Mouse (Mus musculus): ENCODE data around the gene Dmrtc2. TPM values are rescaled to one million over a fixed set of nuclear protein-coding genes. Genes with fewer than 3 reads are reported as not detected.

Gene Dmrtc2
- total RNA-seq, 1 experiment from 2014 or later: not detected

- no peak for ATAC-seq (ENCODE audit: extremely low read depth, insufficient number of reproducible peaks, low FRiP score, poor library complexity, severe bottlenecking)
Measured at GRCm38 (mm10) chr7:24861913-24862312, 7.9 kb upstream of the Dmrtc2 start, which contains the start of gene Gm9844. TSS of gene Gm9844 (plus strand) at chr7:24862213.

DNA sequence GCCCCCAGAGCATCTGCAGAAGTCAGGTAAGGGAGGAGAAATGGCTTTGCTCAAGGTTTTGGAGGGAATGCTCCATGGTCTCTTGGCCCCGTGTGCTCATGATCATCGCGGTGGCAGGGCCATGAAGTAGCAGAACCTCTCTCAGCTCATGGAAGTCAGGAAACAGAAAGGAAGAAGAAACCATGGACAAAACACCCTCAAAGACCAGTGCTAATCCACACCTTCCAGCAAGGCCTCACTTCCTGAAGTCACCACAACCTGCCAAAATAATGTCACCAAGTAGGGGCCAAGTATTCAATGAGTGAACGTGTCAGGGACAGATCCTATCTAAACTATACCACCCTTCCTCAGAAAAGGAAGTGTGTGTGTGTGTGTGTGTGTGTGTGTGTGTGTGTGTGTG lies 7.0 kb upstream of the Dmrtc2 start:
- ATAC-seq (ENCODE audit: extremely low read depth, insufficient number of reproducible peaks, low FRiP score, poor library complexity, severe bottlenecking): no peak

DNA sequence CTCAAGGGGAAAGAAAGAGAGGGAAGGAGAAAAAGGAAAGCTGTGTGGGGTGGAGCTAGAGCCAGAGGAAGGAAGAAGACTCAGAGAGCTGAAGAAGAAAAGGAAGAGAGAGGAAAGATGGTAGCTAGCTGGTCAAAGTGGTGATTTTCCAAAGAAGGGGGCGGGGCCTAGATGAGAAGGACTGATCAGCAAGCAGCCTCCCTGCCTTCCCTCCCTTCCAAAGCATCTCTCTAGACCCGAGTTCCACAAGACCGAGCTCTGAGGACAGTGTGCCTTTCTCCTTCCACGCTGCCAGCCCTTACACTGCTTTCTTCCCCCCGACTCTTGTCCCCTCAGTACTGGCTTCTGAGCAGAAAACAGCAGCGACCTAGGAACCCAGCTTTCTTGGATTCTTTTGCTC lies 5.7 kb upstream of the Dmrtc2 start:
- ATAC-seq (ENCODE audit: extremely low read depth, insufficient number of reproducible peaks, low FRiP score, poor library complexity, severe bottlenecking): no peak

DNA sequence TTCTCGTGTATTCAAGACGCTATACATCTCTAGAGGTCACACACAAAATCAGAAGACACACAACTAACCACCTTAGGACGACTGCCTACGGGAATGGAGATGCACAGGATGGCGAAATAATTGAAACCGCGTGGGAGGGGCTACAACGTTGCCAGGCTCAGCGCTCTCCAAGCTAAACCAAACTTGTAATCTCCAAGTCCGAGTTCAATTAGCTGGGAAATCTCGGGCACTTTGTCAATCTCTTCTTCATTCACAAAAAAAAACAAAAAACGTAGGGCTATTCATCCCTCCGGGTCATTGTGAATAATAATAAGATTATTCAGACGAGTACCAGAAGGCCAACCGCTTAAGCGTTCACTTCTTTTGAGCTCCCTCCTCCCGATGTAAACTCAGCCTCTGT lies 777 bp upstream of the Dmrtc2 start:
- ATAC-seq (ENCODE audit: extremely low read depth, insufficient number of reproducible peaks, low FRiP score, poor library complexity, severe bottlenecking): no peak

DNA sequence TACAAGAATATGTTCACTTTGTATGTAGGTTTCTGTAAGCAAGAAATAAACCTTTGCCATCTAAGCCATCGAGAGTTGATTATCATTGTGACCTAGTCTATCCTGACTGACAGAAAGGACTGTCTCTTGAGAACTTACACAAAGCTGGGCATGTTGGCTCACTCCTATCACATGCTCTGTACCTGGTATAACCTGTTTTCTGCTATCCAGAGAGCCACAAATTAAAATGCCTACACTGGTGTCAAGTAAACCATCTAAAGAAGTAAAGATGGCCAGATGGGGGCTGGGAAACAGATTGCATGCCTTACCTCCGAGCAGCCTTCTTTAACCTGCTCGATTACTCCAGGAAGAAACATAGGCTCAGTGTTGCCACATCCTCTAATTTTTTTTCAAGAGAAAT lies 7.7 kb downstream of the Dmrtc2 start:
- ATAC-seq (ENCODE audit: extremely low read depth, insufficient number of reproducible peaks, low FRiP score, poor library complexity, severe bottlenecking): no peak

- no peak for ATAC-seq (ENCODE audit: extremely low read depth, insufficient number of reproducible peaks, low FRiP score, poor library complexity, severe bottlenecking)
Measured at GRCm38 (mm10) chr7:24879620-24880019, 9.8 kb downstream of the Dmrtc2 start.

GRCm38 (mm10) chr7:24882416-24883199 lies 12.8 kb downstream of the Dmrtc2 start:
- ATAC-seq (ENCODE audit: extremely low read depth, insufficient number of reproducible peaks, low FRiP score, poor library complexity, severe bottlenecking): no peak

DNA sequence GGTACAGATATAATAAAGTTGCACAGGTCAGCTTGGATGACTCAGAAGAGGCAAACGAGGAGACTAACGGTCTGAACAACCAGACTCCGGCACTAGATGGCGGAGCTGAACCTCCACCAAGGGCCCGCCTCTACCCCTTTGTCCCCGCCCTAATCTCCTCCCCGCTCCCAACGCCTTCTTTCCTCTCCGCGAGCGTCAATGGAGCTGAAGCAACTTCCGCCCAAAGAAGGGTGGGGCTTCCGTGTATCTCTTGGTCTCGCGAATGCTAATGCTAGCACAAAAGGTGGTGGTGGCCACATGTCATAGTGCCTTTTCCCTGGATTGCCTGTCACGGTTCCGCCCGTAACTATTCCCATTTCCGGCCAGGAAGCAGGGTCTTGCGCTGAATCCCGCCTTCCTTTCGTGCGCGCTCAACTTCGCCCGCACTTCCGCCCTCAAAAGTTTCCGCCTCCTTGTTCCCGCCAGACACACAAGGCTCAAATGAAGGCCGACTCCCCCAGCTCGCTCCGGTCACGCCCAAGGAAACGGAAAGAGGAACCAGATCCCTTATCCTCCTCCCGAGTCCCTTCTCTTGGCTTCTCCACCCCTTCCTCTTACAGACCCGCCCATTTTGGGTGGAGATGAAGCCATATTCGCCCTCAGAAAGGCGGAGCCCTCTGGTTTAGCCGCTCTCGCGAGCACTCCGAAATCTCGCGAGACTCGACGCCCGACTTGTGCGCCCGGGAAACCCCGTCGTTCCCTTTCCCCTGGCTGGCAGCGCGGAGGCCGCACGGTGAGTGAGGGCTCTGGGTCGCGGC lies 14.2 kb downstream of the Dmrtc2 start, which contains the start of gene Rps19:
Rps19 (plus strand) TSS at position 476 of the 797 bp plus-strand sequence.
- ATAC-seq (ENCODE audit: extremely low read depth, insufficient number of reproducible peaks, low FRiP score, poor library complexity, severe bottlenecking): peak; percentile 93

- ATAC-seq (ENCODE audit: extremely low read depth, insufficient number of reproducible peaks, low FRiP score, poor library complexity, severe bottlenecking): no peak
Measured at GRCm38 (mm10) chr7:24884693-24885291, 14.9 kb downstream of the Dmrtc2 start.

GRCm38 (mm10) chr7:24885468-24886307 lies 15.8 kb downstream of the Dmrtc2 start:
- no peak for ATAC-seq (ENCODE audit: extremely low read depth, insufficient number of reproducible peaks, low FRiP score, poor library complexity, severe bottlenecking)

DNA sequence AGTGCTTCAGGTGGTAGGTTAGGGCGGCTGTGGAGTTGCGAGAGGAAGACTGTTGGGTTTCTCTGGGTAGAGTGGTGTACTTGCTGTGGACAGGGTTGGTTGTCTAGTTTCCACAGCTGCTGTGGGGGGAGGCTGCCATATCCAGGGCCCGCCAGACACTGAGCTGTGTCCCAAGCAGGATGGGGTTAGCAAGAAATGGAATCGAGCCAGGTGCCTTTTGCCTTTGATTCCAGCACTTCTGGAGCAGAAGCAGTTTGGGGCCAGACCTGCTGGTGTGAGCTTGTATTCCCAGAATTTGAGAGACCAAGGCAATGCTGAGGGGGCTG lies 16.4 kb downstream of the Dmrtc2 start:
- no peak for ATAC-seq (ENCODE audit: extremely low read depth, insufficient number of reproducible peaks, low FRiP score, poor library complexity, severe bottlenecking)

DNA sequence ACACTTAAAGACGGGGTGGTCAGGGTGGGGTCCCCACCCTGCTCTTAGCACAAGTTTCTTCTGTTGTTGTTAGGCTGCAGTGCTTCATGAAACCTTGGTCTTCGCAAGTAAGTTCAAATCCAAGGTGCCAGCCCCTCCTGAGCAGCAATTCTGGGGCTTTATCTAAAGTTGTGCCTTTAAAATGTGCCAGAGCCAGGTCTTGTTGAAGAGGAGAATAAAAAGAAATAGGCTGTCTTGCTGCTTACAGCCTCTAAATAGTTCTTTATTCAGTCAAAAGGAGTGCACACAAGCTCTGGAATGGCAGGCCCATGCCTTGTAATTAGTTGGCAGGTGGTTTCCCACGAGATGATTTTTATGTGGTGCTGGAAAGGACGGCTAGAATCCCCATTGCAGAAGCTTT lies 17.2 kb downstream of the Dmrtc2 start:
- ATAC-seq (ENCODE audit: extremely low read depth, insufficient number of reproducible peaks, low FRiP score, poor library complexity, severe bottlenecking): no peak

- no peak for ATAC-seq (ENCODE audit: extremely low read depth, insufficient number of reproducible peaks, low FRiP score, poor library complexity, severe bottlenecking)
Measured at GRCm38 (mm10) chr7:24889431-24890220, 19.8 kb downstream of the Dmrtc2 start.

DNA sequence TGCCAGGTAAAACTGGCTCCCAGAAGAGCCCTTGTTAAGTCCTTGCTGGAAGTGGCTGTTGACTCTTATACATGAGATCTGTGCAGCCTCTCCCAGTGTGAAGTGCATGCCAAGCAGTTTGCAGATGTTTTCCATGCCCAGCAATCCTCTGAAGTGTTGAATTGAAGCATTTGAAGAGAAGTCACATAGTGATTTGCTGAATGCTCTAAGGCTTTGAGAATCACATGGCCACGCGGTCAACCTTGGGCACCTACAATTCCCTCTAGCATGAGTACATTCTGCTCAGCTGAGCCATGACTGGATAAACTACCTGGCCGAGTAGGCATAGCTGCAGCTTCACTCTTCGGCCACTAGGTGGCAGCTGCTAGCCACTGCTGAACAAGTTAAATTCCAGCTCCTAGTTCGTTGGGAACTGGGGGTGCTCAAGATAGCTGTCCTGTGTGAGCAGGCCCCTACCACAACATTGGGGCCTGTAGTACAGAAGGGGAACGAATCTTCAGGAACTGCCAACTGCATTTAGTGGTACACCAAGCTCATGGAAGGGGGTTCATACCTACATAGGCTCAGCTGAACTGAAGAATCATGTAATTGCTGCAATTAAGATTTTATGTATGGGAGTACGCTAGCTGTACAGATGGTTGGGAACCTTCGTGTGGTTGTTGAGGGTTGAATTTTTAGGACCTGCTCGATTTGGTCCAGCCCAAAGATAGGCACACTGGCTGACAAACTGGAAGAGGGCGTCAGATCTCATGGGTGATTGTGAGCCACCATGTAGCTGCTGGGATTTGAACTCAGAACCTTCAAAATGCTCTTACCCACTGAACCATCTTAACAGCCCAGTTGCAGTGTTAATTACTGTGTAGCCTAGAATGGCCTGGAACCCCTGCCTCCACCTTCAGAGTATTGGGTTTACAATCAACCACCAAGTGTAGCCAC lies 20.7 kb downstream of the Dmrtc2 start:
- peak; percentile 88 for ATAC-seq (ENCODE audit: extremely low read depth, insufficient number of reproducible peaks, low FRiP score, poor library complexity, severe bottlenecking)

- no peak for ATAC-seq (ENCODE audit: extremely low read depth, insufficient number of reproducible peaks, low FRiP score, poor library complexity, severe bottlenecking)
Measured at GRCm38 (mm10) chr7:24891241-24892124, 21.6 kb downstream of the Dmrtc2 start.

GRCm38 (mm10) chr7:24892125-24892583 lies 22.3 kb downstream of the Dmrtc2 start:
- ATAC-seq (ENCODE audit: extremely low read depth, insufficient number of reproducible peaks, low FRiP score, poor library complexity, severe bottlenecking): no peak
